Mouse (Mus musculus) forebrain, postnatal 0 days (tissue): Measurements from ENCODE around the gene Cenpk. TPM values are rescaled to one million over a fixed set of nuclear protein-coding genes. Genes with fewer than 3 reads are reported as not detected.
"Not testable (repeated sequence)": the region's sequence is repeated elsewhere in the genome, so short reads cannot be mapped to it uniquely, and the experiment has no call there.

ENCODE experiments used
- ATAC-seq: fragments of 200-750 bp; cut with Nextera tagmentation; 2 replicates; pipeline ENCODE4 v1.8.0; 2017; ENCODE audit warnings: mild to moderate bottlenecking, moderate library complexity
- DNase-seq: peaks from one replicate; pipeline ENCODE4 v3.0.0-alpha.2; 2015
- H3K27ac ChIP-seq: fragments of 300-500 bp; sonication (generic); 2 replicates; pipeline ENCODE4 v1.5.1; 2014; ENCODE audit warnings: low read depth, mild to moderate bottlenecking, antibody characterized with exemption, low read length, moderate library complexity, mixed read lengths
- H3K27me3 ChIP-seq: fragments of 300-500 bp; sonication (generic); 2 replicates; pipeline ENCODE4 v1.6.1; 2014; ENCODE audit warnings: mild to moderate bottlenecking, low read length, mixed read lengths; ENCODE audit not compliant: insufficient read depth
- H3K36me3 ChIP-seq: fragments of 300-500 bp; sonication (generic); 2 replicates; pipeline ENCODE4 v1.6.1; 2014; ENCODE audit warnings: mild to moderate bottlenecking, moderate library complexity; ENCODE audit not compliant: insufficient read depth
- H3K4me1 ChIP-seq: fragments of 300-500 bp; sonication (generic); 2 replicates; pipeline ENCODE4 v1.6.1; 2014; ENCODE audit warnings: antibody characterized with exemption; ENCODE audit not compliant: insufficient read depth
- H3K4me2 ChIP-seq: fragments of 300-500 bp; sonication (generic); 2 replicates; pipeline ENCODE4 v1.6.1; 2014; ENCODE audit warnings: low read depth, mild to moderate bottlenecking, moderate library complexity
- H3K4me3 ChIP-seq: fragments of 300-500 bp; sonication (generic); 2 replicates; pipeline ENCODE4 v1.5.1; 2014; ENCODE audit warnings: low read depth, low read length, mixed read lengths
- H3K9ac ChIP-seq: fragments of 300-500 bp; sonication (generic); 2 replicates; pipeline ENCODE4 v1.6.1; 2014; ENCODE audit warnings: mild to moderate bottlenecking
- H3K9me3 ChIP-seq: fragments of 300-500 bp; sonication (generic); 2 replicates; pipeline ENCODE4 v1.6.1; 2016; ENCODE audit warnings: low read length
- CTCF ChIP-seq: sonication (generic); IDR thresholded peaks from 2 replicates; pipeline ENCODE4 v1.5.1; 2016; ENCODE audit warnings: antibody characterized with exemption, control low read depth, low read depth
- WGBS: fragments of 180-500 bp; shearing (Covaris S2); extraction: QIAGEN DNeasy Blood & Tissue Kit; methylation state at CpG from one replicate; pipeline ENCODE4 v1.1.7; 2014; 5-methylcytosine and 5-hydroxymethylcytosine counted together
- polyA plus RNA-seq: library from polyadenylated mRNA; unstranded; fragments of >200 nt; fragmentation: Nextera tagmentation; extraction: Ambion mirVana; gene quantifications from 2 replicates; pipeline ENCODE4 v1.2.1, GENCODE M21; 2015
- total RNA-seq: library from RNA; depleted of rRNA; stranded (reverse); fragments of >200 nt; gene quantifications from 2 replicates; pipeline ENCODE4 v1.2.3, GENCODE M21; 2014; rRNA removed

Gene Cenpk
- total RNA-seq (3.5 and 10.7 TPM in 2 replicates), polyA plus RNA-seq (13.5 and 15.2 TPM in 2 replicates)

DNA sequence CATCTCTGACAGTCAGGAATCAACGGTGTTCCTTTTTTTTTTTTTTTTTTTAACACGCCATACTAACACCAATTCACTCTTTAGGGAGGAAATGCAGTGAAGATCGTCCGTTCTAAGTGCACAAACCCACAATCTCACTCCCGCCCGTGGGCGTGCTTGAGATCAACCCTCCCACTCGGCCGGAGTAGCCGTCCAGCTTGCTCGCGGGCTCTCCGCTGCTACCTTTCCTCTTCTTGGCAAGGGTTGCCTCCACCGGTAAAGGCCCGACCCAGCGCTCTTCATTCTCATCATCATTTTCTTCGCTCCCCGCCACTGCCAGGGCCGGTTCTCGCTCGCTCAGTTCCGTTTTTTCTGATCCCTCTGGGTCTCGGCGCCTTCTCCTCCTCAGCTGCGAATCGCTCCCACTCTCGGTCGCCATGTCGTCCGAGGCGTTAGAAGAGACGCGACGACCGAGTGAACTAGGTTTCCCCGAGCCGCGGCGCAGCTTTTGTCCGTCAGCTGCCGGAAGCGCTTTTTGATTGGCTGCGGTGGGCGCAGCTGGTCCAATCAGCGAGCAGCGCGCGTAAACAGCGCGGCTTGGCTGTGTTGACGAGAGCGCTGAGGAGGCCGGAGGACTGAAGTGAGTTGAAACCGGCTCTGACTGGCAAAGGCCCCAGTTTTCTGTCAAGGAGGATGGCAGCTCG, at the start of gene Cenpk, which contains the start of gene Ppwd1:
Gene Cenpk, plus strand, starts transcription at position 228 of the 683 bp plus-strand sequence.
Gene Ppwd1, minus strand, starts transcription at position 460 of the 683 bp plus-strand sequence.
- H3K4me2 ChIP-seq, result peak within 1 kb of the TSS; percentile 57
- no peak for TF ChIP-seq CTCF
- no peaks in the 10 kb centered on the region for H3K9me3 ChIP-seq
- H3K36me3 ChIP-seq, result no peaks in the 10 kb centered on the region
- DNase-seq (peak; percentile 99), ATAC-seq (peak; percentile 100)
- H3K27ac ChIP-seq, result peak within 1 kb of the TSS; percentile 96
- peaks cover 9% of the 10 kb centered on the region; the same call in 1 of the 2 replicates for H3K4me1 ChIP-seq
- peak within 1 kb of the TSS; percentile 83 for H3K9ac ChIP-seq
- under 1% methylated on average over 55 of the region's 55 CpGs for WGBS
- H3K4me3 ChIP-seq, result peak within 1 kb of the TSS; percentile 93
- H3K27me3 ChIP-seq, result no peaks in the 10 kb centered on the region

DNA sequence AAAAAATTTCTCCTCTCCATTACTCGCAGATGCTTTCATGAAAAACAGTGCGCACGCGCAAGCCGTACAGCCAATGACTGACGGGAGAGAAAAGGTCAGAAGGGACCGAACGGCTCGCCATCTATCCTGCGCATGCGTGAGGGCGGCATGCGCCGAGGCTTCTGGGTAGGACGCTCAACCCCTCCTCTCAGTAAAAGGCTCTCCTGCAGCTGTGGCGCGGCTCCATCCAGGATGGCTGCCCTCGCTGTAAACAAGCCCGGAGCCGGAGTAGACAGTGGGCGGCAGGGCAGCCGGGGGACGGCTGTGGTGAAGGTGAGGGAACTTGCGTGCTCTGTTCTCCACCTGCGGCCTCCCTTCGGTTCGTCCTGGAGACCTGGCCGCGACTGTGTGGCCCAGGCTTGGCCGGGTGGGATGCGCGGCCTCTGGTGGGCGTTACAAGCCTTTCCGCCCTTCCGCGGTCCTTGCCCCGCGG, 49.7 kb upstream of the Cenpk start, which contains the start of gene Trim23:
Gene Trim23, plus strand, starts transcription at position 148 of the 472 bp plus-strand sequence.
- TF ChIP-seq CTCF, result peak; percentile 56
- ATAC-seq, result peak; percentile 99
- Histone ChIP-seq H3K4me3 (peak within 1 kb of the TSS; percentile 80), H3K27ac (peak within 1 kb of the TSS; percentile 81), H3K9me3 (no peaks in the 10 kb centered on the region), H3K36me3 (peaks cover 19% of the 10 kb centered on the region), H3K4me2 (peak within 1 kb of the TSS; percentile 80), H3K4me1 (peaks cover 14% of the 10 kb centered on the region), H3K9ac (peak within 1 kb of the TSS; percentile 86), H3K27me3 (no peaks in the 10 kb centered on the region)
- peak; percentile 100 for DNase-seq
- 2% methylated on average over 38 of the region's 38 CpGs for WGBS

DNA sequence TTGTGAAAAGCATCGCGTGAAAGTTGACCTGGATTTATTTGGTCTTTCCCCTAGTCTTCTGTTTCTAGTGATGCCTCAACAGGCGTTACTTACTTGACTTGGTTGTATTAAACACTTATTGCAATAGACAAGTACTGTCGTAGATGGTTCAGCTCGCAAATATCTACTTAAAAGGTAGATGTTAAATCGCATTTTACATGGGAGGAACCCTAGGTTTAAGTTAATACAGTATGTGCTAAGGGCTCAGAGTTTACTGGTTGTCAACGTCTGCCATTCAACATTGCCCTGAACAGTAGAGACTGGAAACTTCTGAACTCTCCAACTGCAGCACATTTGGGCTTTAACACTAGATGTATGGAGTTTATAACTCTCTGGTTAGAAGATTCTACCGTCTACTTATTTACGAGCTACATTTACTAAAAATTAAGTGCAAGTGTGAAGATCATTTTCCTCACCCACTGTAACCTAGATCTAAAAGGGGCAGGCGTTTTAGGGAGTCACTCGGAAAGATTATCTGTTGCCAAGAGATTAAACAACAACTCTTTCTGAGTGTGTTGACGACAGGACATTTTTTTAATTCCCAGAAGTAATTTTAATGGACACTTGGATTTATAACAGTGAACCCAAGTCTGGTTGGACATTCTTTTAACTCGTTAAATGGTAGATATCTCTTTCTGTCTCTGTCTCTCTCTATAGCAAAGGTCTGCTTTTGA, 49.1 kb upstream of the Cenpk start:
- 19% methylated on average over 13 of the region's 13 CpGs for WGBS

DNA sequence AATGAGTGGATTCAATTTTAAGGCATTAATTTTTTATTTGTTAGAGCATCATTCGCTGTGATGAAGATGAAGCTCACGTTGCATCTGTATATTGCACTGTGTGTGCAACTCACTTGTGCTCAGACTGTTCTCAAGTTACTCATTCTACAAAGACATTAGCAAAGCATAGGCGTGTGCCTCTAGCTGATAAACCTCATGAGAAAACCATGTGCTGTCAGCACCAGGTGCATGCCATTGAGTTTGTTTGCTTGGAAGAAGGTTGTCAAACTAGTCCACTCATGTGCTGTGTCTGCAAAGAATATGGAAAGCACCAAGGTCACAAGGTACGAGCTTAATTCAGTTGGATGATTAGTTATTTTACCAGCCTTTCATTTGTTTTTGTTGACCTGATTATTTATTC, 41.1 kb upstream of the Cenpk start:
- H3K9me3 ChIP-seq, result no peaks in the 10 kb centered on the region
- ATAC-seq (no peak), DNase-seq (no peak)
- no peaks in the 10 kb centered on the region for H3K27me3 ChIP-seq
- no peak overlapping the region for H3K4me2 ChIP-seq
- H3K36me3 ChIP-seq, result peaks cover 26% of the 10 kb centered on the region
- no peak overlapping the region for H3K27ac ChIP-seq
- TF ChIP-seq CTCF, result no peak
- no peak overlapping the region for H3K4me3 ChIP-seq
- no peak overlapping the region for H3K9ac ChIP-seq
- WGBS, result 96% methylated on average over 4 of the region's 4 CpGs
- H3K4me1 ChIP-seq, result no peaks in the 10 kb centered on the region

More for the DNA sequence above, 49.1 kb upstream of the Cenpk start:
- DNase-seq (no peak), ATAC-seq (no peak)
- H3K9ac ChIP-seq, result peak overlapping the region; percentile 86
- H3K27ac ChIP-seq, result peak overlapping the region; percentile 79
- H3K36me3 ChIP-seq, result peaks cover 20% of the 10 kb centered on the region
- peaks cover 14% of the 10 kb centered on the region for H3K4me1 ChIP-seq
- H3K4me3 ChIP-seq, result peak overlapping the region; percentile 80
- peak overlapping the region; percentile 56 for H3K4me2 ChIP-seq
- no peaks in the 10 kb centered on the region for H3K27me3 ChIP-seq
- no peaks in the 10 kb centered on the region for H3K9me3 ChIP-seq
- no peak for TF ChIP-seq CTCF

DNA sequence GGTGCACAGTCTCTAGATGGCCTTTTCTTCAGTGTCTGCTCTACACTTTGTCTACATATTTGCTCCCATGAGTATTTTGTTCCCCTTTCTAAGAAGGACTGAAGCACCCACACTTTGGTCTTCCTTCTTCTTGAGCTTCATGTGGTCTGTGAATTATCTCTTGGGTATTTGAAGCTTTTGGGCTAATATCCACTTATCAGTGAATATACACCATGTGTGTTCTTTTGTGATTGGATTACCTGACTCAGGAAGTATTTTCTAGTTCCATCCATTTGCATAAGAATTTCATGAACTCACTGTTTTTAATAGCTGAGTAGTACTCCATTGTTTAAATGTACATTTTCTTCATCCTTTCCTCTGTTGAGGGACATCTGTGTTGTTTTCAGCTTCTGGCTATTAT, 32.5 kb upstream of the Cenpk start:
- H3K9ac ChIP-seq, ATAC-seq, H3K27ac ChIP-seq, H3K9me3 ChIP-seq, H3K4me2 ChIP-seq, H3K4me1 ChIP-seq, H3K4me3 ChIP-seq, H3K27me3 ChIP-seq, DNase-seq: not testable (repeated sequence)
- peaks cover 24% of the 10 kb centered on the region for H3K36me3 ChIP-seq

DNA sequence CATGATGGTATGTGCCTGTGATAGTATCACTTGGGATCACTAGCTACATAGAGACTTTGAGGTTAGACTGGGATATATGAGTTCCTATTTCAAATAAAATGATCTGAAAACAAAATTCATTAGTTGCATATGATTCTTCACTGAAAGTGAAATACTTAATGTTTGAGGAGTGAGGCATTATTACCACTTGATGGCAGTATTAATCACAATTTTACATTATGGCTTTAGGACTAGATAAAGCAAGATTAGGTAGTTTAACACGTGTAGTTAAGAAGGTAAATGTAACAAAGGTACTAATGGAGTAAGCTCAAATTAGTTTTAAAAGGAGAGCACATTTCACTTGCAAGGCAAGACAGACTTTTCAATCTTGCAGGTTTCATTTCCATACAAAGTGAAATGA, 24.1 kb upstream of the Cenpk start:
- ATAC-seq (no peak; the same call in 1 of the 2 replicates), DNase-seq (peak; percentile 11)
- H3K4me1 ChIP-seq, result no peaks in the 10 kb centered on the region
- no peak overlapping the region for H3K4me3 ChIP-seq
- H3K9ac ChIP-seq, result no peak overlapping the region
- H3K4me2 ChIP-seq, result no peak overlapping the region
- H3K36me3 ChIP-seq, result peaks cover 5% of the 10 kb centered on the region
- H3K9me3 ChIP-seq, result no peaks in the 10 kb centered on the region
- no peaks in the 10 kb centered on the region for H3K27me3 ChIP-seq
- 0 out of 2 replicates have a peak, but pooled peaks have one; percentile 35 for TF ChIP-seq CTCF
- WGBS, result 61% methylated on average over 1 of the region's 1 CpGs
- H3K27ac ChIP-seq, result no peak overlapping the region

DNA sequence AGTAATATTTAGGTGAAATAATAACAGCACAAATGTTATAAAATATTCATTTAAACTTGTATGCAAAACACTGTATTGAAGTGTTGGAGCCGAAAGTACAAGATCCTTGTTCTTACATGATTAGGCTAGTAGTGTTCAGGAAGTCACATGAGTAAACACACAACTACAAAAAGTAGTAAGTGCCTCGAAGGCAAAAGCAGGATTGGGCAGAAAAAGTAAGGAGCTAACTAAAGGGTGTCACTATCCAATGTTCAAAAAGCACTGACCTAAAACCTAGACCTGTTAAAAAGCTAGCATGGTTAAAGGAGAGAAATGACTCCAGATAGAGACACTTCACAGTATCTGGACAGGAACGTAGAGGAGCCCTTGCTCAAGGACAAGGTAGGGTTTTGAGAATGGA, 933 bp upstream of the Cenpk start:
- Histone ChIP-seq H3K27me3 (no peaks in the 10 kb centered on the region), H3K9me3 (no peaks in the 10 kb centered on the region), H3K36me3 (no peaks in the 10 kb centered on the region), H3K4me2 (peak overlapping the region; percentile 57), H3K9ac (no peak overlapping the region), H3K4me1 (peaks cover 9% of the 10 kb centered on the region; the same call in 1 of the 2 replicates), H3K27ac (no peak overlapping the region), H3K4me3 (peak overlapping the region; percentile 93)
- 64% methylated on average over 3 of the region's 3 CpGs for WGBS
- ATAC-seq (no peak), DNase-seq (no peak)
- no peak for TF ChIP-seq CTCF
